Comparison of ENCODE assay signal across 14 mouse cellular contexts in genomic region chr15:79404277-79404676, GRCm38 (mm10). TPM values are rescaled to one million over a fixed set of nuclear protein-coding genes. Genes with fewer than 3 reads are reported as not detected.
DNase-seq lines count a peak whose midpoint lies in the region; ATAC-seq and TF ChIP-seq lines count a peak whose summit lies in the region.
"Had no signal": no experiment of that assay in that cellular context is flagged by ENCODE, and none has a peak within 500 bp of the region (broad histone marks: within the 10 kb centered on the region; RNA-seq: fewer than 3 reads in every experiment).

No protein-coding gene starts in this region.

- H3K27ac ChIP-seq in gastrocnemius, adult 2 months, result peak overlapping the region; percentile 99
- H3K27ac ChIP-seq in left cerebral cortex, adult 2 months, result peak overlapping the region; percentile 98
- H3K27ac ChIP-seq in neural tube, embryonic 12.5 days, result no peak overlapping the region
- H3K27ac ChIP-seq: liver, embryonic 15.5 days had no signal

- TF ChIP-seq CTCF in gastrocnemius, adult 2 months (IDR thresholded peaks at IDR 0.05), result no peak
- TF ChIP-seq CTCF in left cerebral cortex, adult 2 months (IDR thresholded peaks at IDR 0.05), result no peak

- peaks cover 33% of the 10 kb centered on the region for H3K4me1 ChIP-seq in neural tube, embryonic 12.5 days

- no peaks in the 10 kb centered on the region for H3K36me3 ChIP-seq in neural tube, embryonic 12.5 days
- H3K36me3 ChIP-seq: G1E; liver, embryonic 15.5 days had no signal

- no peak overlapping the region; the same call in 1 of the 2 replicates for H3K4me3 ChIP-seq in gastrocnemius, adult 2 months
- peak overlapping the region; percentile 93; the same call in 1 of the 2 replicates for H3K4me3 ChIP-seq in left cerebral cortex, adult 2 months
- no peak overlapping the region for H3K4me3 ChIP-seq in neural tube, embryonic 12.5 days

- WGBS in neural tube, embryonic 12.5 days, result 70% methylated on average over 1 of the region's 1 CpGs

- intact Hi-C loops in gastrocnemius, adult 2 months (cut with DNase I), result no loop called here
- intact Hi-C loops in left cerebral cortex, adult 2 months (cut with DNase I), result loop anchor here (5.0 kb wide), 1 partner anchor 63 kb away; no protein-coding TSS in a partner anchor
- intact Hi-C loops in left cerebral cortex, postnatal 4 days (cut with DNase I), result no loop called here

- no peak for ATAC-seq in neural tube, embryonic 12.5 days (ENCODE audit: low FRiP score, low read depth)
- ATAC-seq in cerebellum, adult (ENCODE audit: insufficient number of reproducible peaks, low FRiP score, low TSS enrichment), result no peak

- no peaks in the 10 kb centered on the region for H3K9me3 ChIP-seq in neural tube, embryonic 12.5 days
- H3K9me3 ChIP-seq: G1E; liver, embryonic 15.5 days had no signal

- H3K27me3 ChIP-seq in neural tube, embryonic 12.5 days (replicated peaks), result 0 out of 2 replicates have a peak, but pooled peaks cover 3% of the 10 kb centered on the region

- H3K9ac ChIP-seq in neural tube, embryonic 12.5 days, result no peak overlapping the region

- peak overlapping the region; percentile 88; the same call in 1 of the 2 replicates for H3K4me2 ChIP-seq in neural tube, embryonic 12.5 days (replicated peaks)

- DNase-seq in gastrocnemius, adult 2 months, result no peak
- no peak for DNase-seq in gastrocnemius, postnatal 10 days
- DNase-seq in left cerebral cortex, adult 2 months (ENCODE audit: extremely low spot score in 1 of 2, low spot score in 2 of 2), result no peak
- no peak for DNase-seq in left cerebral cortex, postnatal 4 days
- DNase-seq in neural tube, embryonic 10.5 days (ENCODE audit: extremely low spot score, low spot score), result no peak
- DNase-seq in frontal cortex, postnatal 36 days (ENCODE audit: low spot score in 2 of 2), result no peak
- DNase-seq: adrenal gland, postnatal 10 days; cerebellum, postnatal 10 days; kidney, postnatal 25 days; thymus, adult 2 months had no signal

RNA-seq across cellular contexts. Expression of gene Tmem184b, which starts 0.9 kb away (rescaled TPM):
- 10 to 100 TPM; 26.1 to 36.7 TPM for total RNA-seq in gastrocnemius, adult 2 months (2021)
- total RNA-seq in gastrocnemius, postnatal 10 days (2021), result 10 to 100 TPM; 42.0 to 47.5 TPM
- 10 to 100 TPM; 73.7 to 82.2 TPM for total RNA-seq in left cerebral cortex, adult 2 months (2021)
- total RNA-seq in left cerebral cortex, postnatal 4 days (2021), result 10 to 100 TPM; 49.6 to 53.4 TPM
- 44.3 and 50.4 TPM in 2 replicates for polyA plus RNA-seq in neural tube, embryonic 12.5 days (2016; fragmentation: Nextera tagmentation; extraction: Ambion mirVana)

RNA-seq across cellular contexts. Expression of gene Csnk1e, which starts 51.1 kb away (rescaled TPM):
- 10 to 100 TPM; 41.8 to 61.4 TPM for total RNA-seq in gastrocnemius, adult 2 months (2021)
- total RNA-seq in gastrocnemius, postnatal 10 days (2021), result 10 to 100 TPM; 55.5 to 60.8 TPM
- total RNA-seq in left cerebral cortex, adult 2 months (2021), result 100 to 1,000 TPM; 153 to 159 TPM
- 100 to 1,000 TPM; 285 to 296 TPM for total RNA-seq in left cerebral cortex, postnatal 4 days (2021)
- 303 and 308 TPM in 2 replicates for polyA plus RNA-seq in neural tube, embryonic 12.5 days (2016; fragmentation: Nextera tagmentation; extraction: Ambion mirVana)
- polyA plus RNA-seq: G1E had no signal

RNA-seq across cellular contexts. Expression of gene Maff, which starts 57.9 kb away (rescaled TPM):
- total RNA-seq in gastrocnemius, adult 2 months (2021), result 1 to 10 TPM; 4.0 to 8.8 TPM
- 1 to 10 TPM; 2.0 to 2.6 TPM for total RNA-seq in gastrocnemius, postnatal 10 days (2021)
- 1 to 10 TPM; 1.6 to 3.2 TPM for total RNA-seq in left cerebral cortex, adult 2 months (2021)
- total RNA-seq in left cerebral cortex, postnatal 4 days (2021), result 1 to 10 TPM; 1.5 to 1.9 TPM
- 0.92 and 1.4 TPM in 2 replicates for polyA plus RNA-seq in neural tube, embryonic 12.5 days (2016; fragmentation: Nextera tagmentation; extraction: Ambion mirVana)
